Mouse (Mus musculus) kidney, postnatal 14 days (tissue): ENCODE data around the gene Gdpd2.

Experiments
- DNase-seq: peaks from one replicate; pipeline ENCODE4 v3.0.0; 2022; ENCODE audit warnings: mixed read lengths

Gene Gdpd2

DNA sequence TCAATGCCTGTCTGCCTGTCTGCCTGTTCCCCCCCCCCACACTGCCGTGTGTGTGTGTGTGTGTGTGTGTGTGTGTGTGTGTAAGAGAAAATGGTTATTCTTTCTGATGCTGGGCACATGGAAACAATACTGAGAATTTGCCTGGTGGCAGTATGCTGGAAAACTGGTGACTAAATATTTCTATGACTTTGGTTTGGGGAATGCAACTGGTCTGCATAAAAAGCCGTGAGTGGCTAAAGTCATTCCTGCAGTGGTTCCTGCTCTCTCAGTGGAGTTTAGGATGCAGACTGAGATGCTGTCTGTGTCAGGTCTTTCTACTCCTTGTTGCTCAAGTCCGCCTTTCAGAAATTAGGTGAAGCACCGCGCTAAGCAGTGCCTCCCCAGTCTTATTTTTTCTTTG lies 48.7 kb downstream of the Gdpd2 start:
- DNase-seq = no peak
